Mouse (Mus musculus) embryonic facial prominence, embryonic 11.5 days (tissue): ENCODE results near the gene Cyp4b1. TPM values are rescaled to one million over a fixed set of nuclear protein-coding genes. Genes with fewer than 3 reads are reported as not detected.
"Not testable (repeated sequence)": the region's sequence is repeated elsewhere in the genome, so short reads cannot be mapped to it uniquely, and the experiment has no call there.

Source experiments
- ATAC-seq: fragments of 200-750 bp; cut with Nextera tagmentation; replicated peaks from 2 replicates; pipeline ENCODE4 v1.8.0; 2017; ENCODE audit warnings: low read depth; ENCODE audit not compliant: insufficient number of reproducible peaks, low FRiP score, low TSS enrichment
- DNase-seq: peaks from one replicate; pipeline ENCODE4 v3.0.0-alpha.2; 2015; ENCODE audit warnings: low spot score
- H3K27ac ChIP-seq: fragments of 300-500 bp; sonication (generic); replicated peaks from 2 replicates; pipeline ENCODE4 v1.5.1; 2014; ENCODE audit warnings: mild to moderate bottlenecking, low read depth, low read length, control low read depth
- H3K27me3 ChIP-seq: fragments of 300-500 bp; sonication (generic); 2 replicates; pipeline ENCODE4 v1.6.1; 2014; ENCODE audit warnings: mild to moderate bottlenecking, low read length, moderate library complexity, mixed read lengths; ENCODE audit not compliant: control insufficient read depth, insufficient read depth
- H3K36me3 ChIP-seq: fragments of 300-500 bp; sonication (generic); replicated peaks from 2 replicates; pipeline ENCODE4 v1.6.1; 2014; ENCODE audit warnings: low read depth, mild to moderate bottlenecking, low read length, moderate library complexity, mixed read lengths; ENCODE audit not compliant: control insufficient read depth, insufficient read depth
- H3K4me1 ChIP-seq: fragments of 300-500 bp; sonication (generic); 2 replicates; pipeline ENCODE4 v1.6.1; 2014; ENCODE audit warnings: low read length, mixed read lengths; ENCODE audit not compliant: control insufficient read depth, insufficient read depth
- H3K4me2 ChIP-seq: fragments of 300-500 bp; sonication (generic); 2 replicates; pipeline ENCODE4 v1.6.1; 2014; ENCODE audit warnings: low read depth, mild to moderate bottlenecking, control low read depth, low read length, moderate library complexity
- H3K4me3 ChIP-seq: fragments of 300-500 bp; sonication (generic); 2 replicates; pipeline ENCODE4 v1.5.1; 2014; ENCODE audit warnings: low read depth, low read length, control low read depth
- H3K9ac ChIP-seq: fragments of 300-500 bp; sonication (generic); replicated peaks from 2 replicates; pipeline ENCODE4 v1.6.1; 2014; ENCODE audit warnings: mild to moderate bottlenecking, control low read depth, low read length
- H3K9me3 ChIP-seq: fragments of 300-500 bp; sonication (generic); replicated peaks from 2 replicates; pipeline ENCODE4 v1.6.1; 2016; ENCODE audit warnings: mild to moderate bottlenecking, low read length, inconsistent platforms, mixed read lengths; ENCODE audit not compliant: control insufficient read depth
- WGBS: fragments of 180-500 bp; shearing (Covaris S2); extraction: QIAGEN DNeasy Blood & Tissue Kit; methylation state at CpG from one replicate; pipeline ENCODE4 v1.1.7; 2014; 5-methylcytosine and 5-hydroxymethylcytosine counted together
- polyA plus RNA-seq: library from polyadenylated mRNA; unstranded; fragments of >200 nt; fragmentation: Nextera tagmentation; extraction: Ambion mirVana; gene quantifications from 2 replicates; pipeline ENCODE4 v1.2.1, GENCODE M21; 2014

The Cyp4b1 gene
- polyA plus RNA-seq, 1 experiment from 2014 or later = not detected

DNA sequence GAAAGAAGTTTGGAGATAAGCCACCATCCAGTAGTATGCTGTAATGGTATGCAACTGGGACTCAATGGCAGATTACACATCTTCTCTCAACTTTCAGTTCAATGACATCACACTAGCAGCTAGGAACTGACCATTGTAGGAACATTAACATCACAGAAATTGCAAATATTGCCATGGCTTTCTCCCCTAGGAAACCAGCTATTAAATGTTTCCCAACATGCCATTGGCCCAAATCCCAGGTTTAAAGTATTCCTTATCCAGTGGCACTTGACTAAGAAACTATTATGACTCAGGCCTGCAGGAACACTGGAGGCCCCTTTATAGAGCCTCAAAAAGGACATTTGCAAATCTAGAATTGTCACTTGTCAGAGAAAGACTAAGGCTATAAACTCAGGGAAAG lies 1.8 kb upstream of the Cyp4b1 start:
- Histone ChIP-seq H3K9ac (no peak overlapping the region), H3K27me3 (no peaks in the 10 kb centered on the region), H3K9me3 (no peaks in the 10 kb centered on the region), H3K4me2 (no peak overlapping the region), H3K4me3 (no peak overlapping the region), H3K27ac (no peak overlapping the region), H3K4me1 (no peaks in the 10 kb centered on the region), H3K36me3 (no peaks in the 10 kb centered on the region)
- DNase-seq (no peak), ATAC-seq (no peak)

DNA sequence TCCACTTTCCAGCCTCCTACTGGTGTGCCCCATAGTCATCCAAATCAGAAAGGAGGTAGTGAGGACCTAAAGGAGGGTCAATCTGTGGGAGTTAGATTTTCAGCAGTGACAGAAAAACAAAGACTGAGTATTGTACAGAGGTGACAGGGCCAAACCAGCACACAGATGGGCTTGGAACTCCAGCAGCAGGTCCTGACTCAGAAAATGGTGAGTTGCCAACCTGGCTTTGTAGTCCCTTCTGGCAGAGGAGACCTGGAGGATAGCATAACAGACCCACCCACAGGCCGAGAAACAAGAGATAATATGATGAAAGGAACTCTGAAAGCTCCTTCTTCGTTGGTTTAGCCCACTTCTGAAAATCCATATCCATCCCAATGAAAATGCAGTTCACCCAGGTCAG lies 1.2 kb upstream of the Cyp4b1 start:
- no peaks in the 10 kb centered on the region for H3K27me3 ChIP-seq
- H3K9ac ChIP-seq = no peak overlapping the region
- 68% methylated on average over 2 of the region's 2 CpGs for WGBS
- DNase-seq (no peak), ATAC-seq (no peak)
- H3K4me2 ChIP-seq = no peak overlapping the region
- H3K4me3 ChIP-seq = no peak overlapping the region
- H3K9me3 ChIP-seq = no peaks in the 10 kb centered on the region
- H3K36me3 ChIP-seq = no peaks in the 10 kb centered on the region
- H3K4me1 ChIP-seq = no peaks in the 10 kb centered on the region
- H3K27ac ChIP-seq = no peak overlapping the region

GRCm38 (mm10) chr4:115645371-115645770 lies 2.2 kb downstream of the Cyp4b1 start:
- no peak overlapping the region for H3K27ac ChIP-seq
- H3K9ac ChIP-seq = no peak overlapping the region
- H3K27me3 ChIP-seq = no peaks in the 10 kb centered on the region
- ATAC-seq (no peak), DNase-seq (no peak)
- no peaks in the 10 kb centered on the region for H3K9me3 ChIP-seq
- H3K36me3 ChIP-seq = no peaks in the 10 kb centered on the region
- no peak overlapping the region for H3K4me2 ChIP-seq
- H3K4me3 ChIP-seq = no peak overlapping the region
- H3K4me1 ChIP-seq = no peaks in the 10 kb centered on the region

DNA sequence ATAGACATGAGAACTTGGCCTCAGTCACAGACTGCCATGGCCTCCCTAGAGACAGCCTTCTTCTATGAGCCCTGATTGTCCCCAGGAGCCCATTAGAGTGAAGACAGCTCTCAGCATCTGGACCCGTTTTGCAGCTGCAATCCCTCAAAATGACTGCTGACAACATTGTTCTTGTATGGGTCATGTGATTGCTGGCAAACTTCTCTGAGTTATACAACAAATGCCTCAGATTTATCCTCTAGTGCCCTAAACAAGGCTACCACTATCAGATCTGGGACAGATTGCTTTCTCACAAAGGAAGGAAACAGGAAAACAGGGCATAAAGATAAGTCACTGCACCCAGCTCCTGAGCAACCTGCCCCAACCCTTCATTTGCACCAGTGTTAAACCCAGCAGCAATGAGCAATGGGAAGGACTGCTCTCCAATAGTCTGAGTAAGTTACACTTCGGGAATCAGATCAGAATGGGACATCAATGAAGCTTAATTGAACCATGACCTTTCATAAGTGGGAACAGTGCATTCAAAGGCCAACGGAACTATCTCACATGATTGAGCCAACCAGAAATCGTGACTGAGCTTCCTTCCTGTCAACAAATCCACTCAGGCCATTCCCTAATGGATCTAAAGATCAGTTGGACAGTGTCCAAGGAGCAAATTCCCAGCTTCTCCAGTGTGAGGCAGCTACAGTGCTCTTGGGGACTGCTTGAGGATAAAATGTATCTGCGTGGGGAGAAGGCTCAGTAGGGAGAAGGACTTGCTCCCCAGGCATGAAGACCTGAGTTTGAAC lies 4.4 kb downstream of the Cyp4b1 start:
- Histone ChIP-seq H3K4me3 (no peak overlapping the region), H3K9me3 (no peaks in the 10 kb centered on the region), H3K4me1 (no peaks in the 10 kb centered on the region), H3K9ac (no peak overlapping the region), H3K27me3 (no peaks in the 10 kb centered on the region), H3K27ac (no peak overlapping the region), H3K4me2 (no peak overlapping the region), H3K36me3 (no peaks in the 10 kb centered on the region)
- DNase-seq = no peak
- ATAC-seq = no peak
- WGBS = 72% methylated on average over 5 of the region's 5 CpGs

DNA sequence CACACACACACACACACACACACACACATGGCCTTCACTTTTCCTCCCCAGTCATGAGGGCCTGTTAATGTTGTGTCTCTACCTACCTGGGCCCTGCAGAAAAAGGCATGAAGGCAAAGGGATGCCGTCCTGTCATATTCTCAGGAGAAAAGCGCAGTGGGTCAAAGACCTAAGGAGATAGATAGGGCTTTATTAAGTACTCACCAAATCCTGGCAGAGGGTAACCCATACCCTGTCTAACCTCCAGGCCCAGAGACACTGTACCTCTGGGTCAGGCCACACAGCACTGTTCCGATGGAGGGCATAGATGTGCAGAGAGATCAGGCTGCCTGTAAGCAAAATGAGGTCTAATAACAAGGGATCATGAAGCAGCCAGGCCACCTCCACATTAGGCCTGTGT lies 22.0 kb downstream of the Cyp4b1 start:
- H3K9ac ChIP-seq, H3K27me3 ChIP-seq, DNase-seq, H3K4me2 ChIP-seq, ATAC-seq, H3K9me3 ChIP-seq, H3K4me3 ChIP-seq, H3K4me1 ChIP-seq, H3K36me3 ChIP-seq, H3K27ac ChIP-seq: not testable (repeated sequence)
- 86% methylated on average over 3 of the region's 3 CpGs for WGBS

- no peak for DNase-seq
- H3K4me1 ChIP-seq = no peaks in the 10 kb centered on the region
Observed at GRCm38 (mm10) chr4:115614005-115614404, 33.5 kb downstream of the Cyp4b1 start.

GRCm38 (mm10) chr4:115600611-115601010 lies 46.9 kb downstream of the Cyp4b1 start, which contains the start of gene Cyp4a32:
Gene Cyp4a32 (plus strand): TSS chr4:115600969.
- not testable (repeated sequence) for H3K9ac ChIP-seq, H3K27me3 ChIP-seq, H3K36me3 ChIP-seq, DNase-seq, H3K9me3 ChIP-seq, H3K4me1 ChIP-seq, ATAC-seq, H3K4me3 ChIP-seq, H3K27ac ChIP-seq, H3K4me2 ChIP-seq
- 87% methylated on average over 8 of the region's 8 CpGs for WGBS

More at GRCm38 (mm10) chr4:115614005-115614404, 33.5 kb downstream of the Cyp4b1 start:
- H3K36me3 ChIP-seq = no peaks in the 10 kb centered on the region
- no peak overlapping the region for H3K4me2 ChIP-seq
- ATAC-seq = no peak
- H3K27ac ChIP-seq = no peak overlapping the region
- no peaks in the 10 kb centered on the region for H3K27me3 ChIP-seq
- no peak overlapping the region for H3K9ac ChIP-seq
- no peaks in the 10 kb centered on the region for H3K9me3 ChIP-seq
- H3K4me3 ChIP-seq = no peak overlapping the region

GRCm38 (mm10) chr4:115596824-115597336 lies 50.6 kb downstream of the Cyp4b1 start:
- ATAC-seq (no peak), DNase-seq (no peak)
- H3K27ac ChIP-seq = no peak overlapping the region
- H3K4me1 ChIP-seq = no peaks in the 10 kb centered on the region
- H3K9ac ChIP-seq = no peak overlapping the region
- 82% methylated on average over 2 of the region's 2 CpGs for WGBS
- H3K36me3 ChIP-seq = no peaks in the 10 kb centered on the region
- H3K4me2 ChIP-seq = no peak overlapping the region
- H3K4me3 ChIP-seq = no peak overlapping the region
- H3K27me3 ChIP-seq = no peaks in the 10 kb centered on the region
- H3K9me3 ChIP-seq = no peaks in the 10 kb centered on the region
